Mouse (Mus musculus): ENCODE results near the gene Rassf9.

DNA sequence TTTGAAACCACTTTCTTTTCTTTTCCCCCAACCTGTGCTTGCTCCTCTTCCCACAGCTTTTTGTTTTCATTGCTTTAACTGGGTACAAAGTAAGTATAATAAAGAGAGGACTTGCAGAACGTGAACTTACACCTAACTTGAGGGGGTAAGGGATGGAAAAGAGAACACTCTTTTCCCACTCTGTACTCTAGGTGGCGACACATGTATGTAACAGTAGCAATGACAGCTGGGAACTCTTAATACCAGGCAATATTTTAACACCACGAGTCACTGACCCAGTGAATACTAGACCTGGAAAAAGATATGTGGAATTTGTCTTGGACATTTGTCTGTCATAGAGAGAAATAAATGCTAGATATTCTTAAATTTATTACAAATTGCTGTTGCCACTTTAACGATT, 13.3 kb upstream of the Rassf9 start:
- TF ChIP-seq CTCF (IDR thresholded peaks at IDR 0.05) (peak; percentile 89), POLR2A (IDR thresholded peaks at IDR 0.05; ENCODE audit: insufficient read depth, low read depth, low read length) (no peak), EP300 (IDR thresholded peaks at IDR 0.05; ENCODE audit: insufficient read depth, low read depth, low read length) (no peak)
